Mouse (Mus musculus) E14TG2a.4 (cell line): ENCODE data around the gene Ahctf1.

ENCODE experiments used
- CTCF ChIP-seq: conservative IDR thresholded peaks from 2 replicates; pipeline ENCODE4 v1.5.1; 2014; ENCODE audit warnings: low read length
- NANOG ChIP-seq: IDR thresholded peaks from 2 replicates; pipeline ENCODE4 v1.6.1; 2014; ENCODE audit warnings: borderline replicate concordance, low read length, mixed read lengths

DNA sequence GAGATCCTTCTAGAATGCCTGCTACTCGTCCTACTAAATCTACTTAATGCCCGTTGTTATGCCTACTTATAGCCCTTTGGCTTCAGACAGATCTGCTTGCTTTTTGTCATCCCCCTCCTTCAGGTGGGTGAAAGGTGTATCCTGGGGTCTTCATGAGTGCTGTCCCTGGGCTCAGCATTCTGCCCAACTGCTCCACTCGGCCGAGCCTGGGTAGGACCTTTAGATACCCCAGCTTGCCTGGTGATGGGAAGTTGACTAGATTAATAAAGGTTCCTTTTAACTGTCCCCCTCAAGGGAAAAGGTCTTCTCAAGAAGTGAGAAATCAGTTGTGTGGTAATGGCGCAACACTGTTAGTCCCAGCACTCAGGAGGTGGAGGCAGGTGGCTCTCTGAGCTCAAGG lies 24.6 kb upstream of the Ahctf1 start:
- TF ChIP-seq CTCF (no peak), NANOG (no peak)
